Mouse (Mus musculus) megakaryocyte progenitor cell, adult 5-6 weeks (primary cell): ENCODE results near the gene Prkcb. TPM values are rescaled to one million over a fixed set of nuclear protein-coding genes. Genes with fewer than 3 reads are reported as not detected.

Experiments used
- ATAC-seq: replicated peaks from 2 replicates; pipeline ENCODE4 v1.8.0; 2016; ENCODE audit warnings: mild to moderate bottlenecking, moderate TSS enrichment, inconsistent platforms; ENCODE audit not compliant: poor library complexity
- total RNA-seq, 2 experiments: library from RNA; stranded (forward) in 1 of 2; stranded (reverse) in 1 of 2; fragments of 157-497, 149-512 nt in 1 of 2; fragments of 200-1000 nt in 1 of 2; gene quantifications; 2 replicates each; pipeline versions ENCODE4 v1.2.3 to v1.2.4; 2015 to 2017

Gene Prkcb
- total RNA-seq, 2 experiments from 2014 or later = 32.6 to 34.1 TPM

- ATAC-seq = peak; percentile 64
These were observed 28.9 kb downstream of the Prkcb start for GRCm38 (mm10) chr7:122317485-122317884.

GRCm38 (mm10) chr7:122319566-122319965 is 31.0 kb downstream of the Prkcb start:
- no peak for ATAC-seq

- no peak for ATAC-seq
These were observed 32.4 kb downstream of the Prkcb start for GRCm38 (mm10) chr7:122320843-122321544.

- ATAC-seq = no peak; the same call in 1 of the 2 replicates
These were observed 33.6 kb downstream of the Prkcb start for GRCm38 (mm10) chr7:122322038-122322690.

GRCm38 (mm10) chr7:122327942-122328341 is 39.4 kb downstream of the Prkcb start:
- ATAC-seq = no peak

- no peak for ATAC-seq
These were observed 39.9 kb downstream of the Prkcb start for GRCm38 (mm10) chr7:122328466-122328865.

- ATAC-seq = peak; percentile 85
These were observed 41.0 kb downstream of the Prkcb start for GRCm38 (mm10) chr7:122329588-122329987.

- no peak for ATAC-seq
These were observed 45.1 kb downstream of the Prkcb start for GRCm38 (mm10) chr7:122333686-122334085.

- no peak for ATAC-seq
These were observed 48.8 kb downstream of the Prkcb start for GRCm38 (mm10) chr7:122337302-122337701.

- no peak for ATAC-seq
These were observed 49.5 kb downstream of the Prkcb start for GRCm38 (mm10) chr7:122338055-122338454.

GRCm38 (mm10) chr7:122339476-122339875 is 50.9 kb downstream of the Prkcb start:
- no peak for ATAC-seq

- ATAC-seq = no peak
These were observed 53.3 kb downstream of the Prkcb start for GRCm38 (mm10) chr7:122341813-122342212.

GRCm38 (mm10) chr7:122344656-122345055 is 56.1 kb downstream of the Prkcb start:
- no peak for ATAC-seq

- ATAC-seq = no peak
These were observed 58.0 kb downstream of the Prkcb start for GRCm38 (mm10) chr7:122346251-122347242.

GRCm38 (mm10) chr7:122347433-122347832 is 58.9 kb downstream of the Prkcb start:
- peak; percentile 86 for ATAC-seq

- ATAC-seq = no peak
These were observed 61.4 kb downstream of the Prkcb start for GRCm38 (mm10) chr7:122349961-122350360.

GRCm38 (mm10) chr7:122350741-122351140 is 62.2 kb downstream of the Prkcb start:
- ATAC-seq = no peak

- no peak for ATAC-seq
These were observed 63.3 kb downstream of the Prkcb start for GRCm38 (mm10) chr7:122351816-122352215.

- peak; percentile 54 for ATAC-seq
These were observed 64.2 kb downstream of the Prkcb start for GRCm38 (mm10) chr7:122352566-122353277.

- no peak for ATAC-seq
These were observed 64.8 kb downstream of the Prkcb start for GRCm38 (mm10) chr7:122353329-122353728.

- ATAC-seq = no peak
These were observed 68.4 kb downstream of the Prkcb start for GRCm38 (mm10) chr7:122356941-122357340.
